Mouse (Mus musculus): ENCODE measurements around the gene Hnrnpa3.

DNA sequence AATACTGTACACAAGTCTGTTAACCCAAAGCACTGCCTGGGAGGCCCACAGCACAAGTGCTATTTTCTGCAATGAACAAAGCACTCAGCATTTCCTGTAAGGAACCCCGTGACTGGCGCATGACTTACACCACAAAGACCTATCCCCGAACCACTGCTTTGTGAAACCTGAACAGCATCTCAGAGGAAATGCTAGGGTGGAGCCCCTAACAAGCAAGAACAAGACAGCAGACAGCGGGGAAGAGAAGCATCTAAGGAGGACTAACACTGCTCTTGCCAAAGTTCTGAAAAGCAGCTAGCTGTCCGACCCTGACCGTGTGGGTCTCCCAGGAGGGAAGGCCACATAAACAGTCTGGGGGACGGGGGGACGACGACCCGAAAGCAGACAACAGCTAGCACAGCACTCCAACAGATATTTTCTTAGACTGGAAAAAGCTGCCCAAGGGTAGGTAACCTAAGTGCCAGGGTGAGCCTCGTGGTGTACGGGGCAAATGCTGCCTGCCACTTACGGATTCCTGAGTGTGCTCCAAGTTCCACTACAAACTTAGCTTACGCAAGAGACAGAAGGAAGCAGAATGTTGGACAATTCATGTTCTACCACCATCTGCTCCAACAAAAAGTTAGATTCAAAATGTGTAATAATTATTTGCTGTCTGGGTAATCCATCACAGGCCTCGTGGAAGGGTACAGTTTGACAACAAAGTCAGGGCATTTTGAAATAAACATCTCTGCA lies 24.1 kb downstream of the Hnrnpa3 start:
- no peak for TF ChIP-seq POLR2AphosphoS5 (IDR thresholded peaks at IDR 0.05; ENCODE audit: insufficient replicate concordance, low read depth, low read length)
- no peak for TF ChIP-seq CTCF (IDR thresholded peaks at IDR 0.05; ENCODE audit: low read depth, low read length)
- no peak for TF ChIP-seq TAL1 (conservative IDR thresholded peaks at IDR 0.05; ENCODE audit: low read depth, low read length)
- TF ChIP-seq GATA1 (IDR thresholded peaks at IDR 0.05; ENCODE audit: borderline replicate concordance, low read length) = no peak
- TF ChIP-seq GATA2 (IDR thresholded peaks at IDR 0.05; ENCODE audit: borderline replicate concordance, low read depth, low read length) = no peak

Measured in G1E (cell line).